Mouse (Mus musculus) heart, adult 8-10 months (tissue): ENCODE measurements around the gene Ift74. TPM values are rescaled to one million over a fixed set of nuclear protein-coding genes. Genes with fewer than 3 reads are reported as not detected.
A peak's percentile ranks its signal among the peaks of the same experiment; 100 is the strongest.
"Not testable (repeated sequence)": the region's sequence is repeated elsewhere in the genome, so short reads cannot be mapped to it uniquely, and the experiment has no call there.

Source experiments
- DNase-seq: peaks from one replicate; pipeline ENCODE4 v3.0.0; 2022; ENCODE audit warnings: low spot score
- total RNA-seq, 4 experiments: library from RNA; stranded (reverse); gene quantifications; 2 replicates each; pipeline ENCODE4 v1.2.4; 2022

The Ift74 gene
- 1 to 10 TPM; 4.5 to 5.8 (median 4.9) TPM for total RNA-seq

DNA sequence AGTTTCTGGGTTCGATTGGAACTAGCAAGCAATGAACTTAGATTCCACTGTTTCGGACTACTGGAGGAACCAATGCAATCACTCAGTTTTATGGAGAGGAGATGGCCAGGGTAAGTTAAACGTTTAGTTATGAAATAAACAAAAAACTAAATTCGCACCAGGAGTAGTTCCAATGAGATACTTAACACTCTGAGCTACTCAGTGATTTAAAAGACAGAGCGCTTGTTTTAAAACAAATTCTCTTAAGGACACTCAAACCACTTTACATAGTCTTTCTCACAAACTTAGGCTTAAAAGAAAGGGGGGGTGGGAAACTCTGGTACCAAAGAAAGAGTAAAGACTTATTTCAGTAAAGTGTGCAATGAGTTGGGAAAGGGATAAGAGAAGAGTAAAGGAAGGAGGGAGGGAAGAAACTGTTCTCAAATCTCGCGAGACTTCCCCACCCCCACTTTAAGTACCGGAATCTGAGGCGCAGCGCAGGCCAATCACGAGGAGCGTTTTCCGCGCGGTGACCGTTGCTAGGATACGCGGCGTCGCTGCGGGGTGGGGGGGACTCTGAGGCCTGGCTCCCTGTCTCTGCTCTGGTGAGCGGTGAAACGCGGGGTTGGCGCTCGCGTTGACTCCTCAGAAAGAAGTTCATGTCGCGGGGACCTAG, at the start of gene Ift74:
Gene Ift74, plus strand, starts transcription at position 520 of the 655 bp plus-strand sequence.
- DNase-seq = peak; percentile 92

- no peak for DNase-seq
These were observed 41.6 kb upstream of the Ift74 start for GRCm38 (mm10) chr4:94572677-94573076.

GRCm38 (mm10) chr4:94591765-94592381, 22.4 kb upstream of the Ift74 start:
- no peak for DNase-seq

DNA sequence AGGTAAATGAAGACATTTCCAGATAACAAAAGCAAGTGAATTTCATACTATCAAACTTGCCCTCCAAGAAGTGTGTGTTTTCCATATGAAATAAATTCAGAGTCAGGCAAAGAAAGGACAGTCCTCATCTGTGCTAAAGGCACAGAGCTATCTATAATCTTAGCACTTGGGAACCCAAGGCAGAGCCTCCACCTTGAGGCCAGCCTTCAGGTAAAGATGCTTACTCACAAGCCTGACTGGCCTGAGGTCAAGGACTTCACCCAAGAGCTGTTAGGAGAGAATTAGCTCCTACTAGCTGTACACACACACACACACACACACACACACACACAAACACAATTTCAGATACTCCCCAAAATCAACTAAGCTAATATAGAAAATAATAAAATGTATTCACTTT, 21.6 kb upstream of the Ift74 start:
- DNase-seq = no peak

GRCm38 (mm10) chr4:94601395-94601794, 12.9 kb upstream of the Ift74 start:
- no peak for DNase-seq

- DNase-seq = no peak
These were observed 11.7 kb upstream of the Ift74 start for GRCm38 (mm10) chr4:94602496-94603030.

DNA sequence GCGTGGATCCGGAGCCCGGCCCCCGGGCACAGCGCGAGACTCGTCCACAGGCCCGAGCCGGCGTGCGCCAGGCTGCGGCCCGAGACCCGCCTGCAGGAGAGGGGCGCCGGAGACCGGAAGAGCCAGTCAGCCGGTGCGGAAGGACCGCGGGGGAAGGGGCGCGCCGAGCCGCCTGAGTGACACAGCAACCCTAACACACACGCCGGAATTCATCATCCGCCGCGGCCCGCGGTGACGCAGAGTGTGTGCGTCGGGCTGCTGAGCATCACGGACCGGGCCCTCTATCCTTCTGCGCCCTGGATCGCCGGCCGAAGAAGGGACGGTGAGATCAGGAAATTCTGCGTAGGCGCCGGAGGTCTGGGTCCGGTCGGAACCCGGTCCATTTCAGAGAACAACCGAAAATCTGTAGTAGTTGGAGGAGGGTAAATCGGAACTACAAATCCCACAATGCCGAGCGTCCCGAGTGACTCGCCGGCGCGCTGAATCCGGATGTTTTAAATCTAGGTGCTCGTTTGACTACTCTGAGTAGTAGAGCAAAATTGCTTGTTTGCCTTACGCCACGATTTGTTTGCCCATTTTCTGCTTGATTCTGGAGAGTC, 11.2 kb upstream of the Ift74 start, which contains the start of gene Plaa:
Gene Plaa, minus strand, starts transcription at position 214 of the 599 bp plus-strand sequence.
- peak; percentile 91 for DNase-seq

DNA sequence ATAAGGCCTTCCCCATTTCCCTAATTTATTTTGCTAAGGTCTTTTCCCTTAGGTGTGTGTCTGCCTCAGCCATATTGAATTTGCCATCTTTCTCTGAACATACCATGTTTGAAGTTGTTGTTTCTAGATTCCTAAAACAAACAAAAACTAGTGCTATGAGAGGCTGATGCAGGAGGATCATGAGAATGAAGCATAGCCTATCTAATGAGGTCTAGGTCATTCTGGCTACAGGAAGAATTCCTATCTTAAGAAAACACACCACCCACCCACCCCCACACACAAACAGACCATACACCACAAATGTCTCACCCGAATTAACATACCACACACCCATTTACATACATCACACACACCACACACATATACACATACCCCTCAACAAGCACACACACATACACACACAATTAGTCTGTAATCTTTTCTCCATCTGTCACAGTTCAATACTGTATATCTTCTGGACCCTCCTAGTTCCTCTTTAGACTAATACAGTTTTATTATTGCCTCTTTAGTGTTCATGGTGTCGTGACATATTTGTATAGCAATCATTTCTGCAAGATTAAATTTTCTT, 9.8 kb upstream of the Ift74 start:
- no peak for DNase-seq

- DNase-seq = no peak
These were observed 8.7 kb upstream of the Ift74 start for GRCm38 (mm10) chr4:94605591-94605990.

GRCm38 (mm10) chr4:94610339-94610738, 4.0 kb upstream of the Ift74 start:
- DNase-seq = no peak

GRCm38 (mm10) chr4:94614627-94615006, 326 bp downstream of the Ift74 start:
- DNase-seq = no peak

DNA sequence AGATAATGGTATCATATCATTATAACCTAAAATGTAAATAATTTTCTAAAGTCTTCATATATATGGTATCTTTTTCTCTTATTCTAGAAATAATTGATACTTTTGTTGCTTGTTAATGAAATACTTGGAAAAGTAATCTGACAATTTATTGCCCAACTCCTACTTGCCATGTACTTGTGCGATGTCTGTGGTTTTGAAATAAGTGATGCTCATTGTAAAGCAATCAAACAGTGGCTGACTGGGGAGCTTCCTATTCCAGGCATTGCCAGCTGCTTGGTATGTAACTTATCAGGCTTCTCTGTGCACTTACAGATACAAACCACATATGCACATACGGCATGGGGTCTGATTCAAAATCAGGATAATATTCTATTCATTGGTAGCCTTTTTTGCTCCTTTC, 5.8 kb downstream of the Ift74 start:
- no peak for DNase-seq

DNA sequence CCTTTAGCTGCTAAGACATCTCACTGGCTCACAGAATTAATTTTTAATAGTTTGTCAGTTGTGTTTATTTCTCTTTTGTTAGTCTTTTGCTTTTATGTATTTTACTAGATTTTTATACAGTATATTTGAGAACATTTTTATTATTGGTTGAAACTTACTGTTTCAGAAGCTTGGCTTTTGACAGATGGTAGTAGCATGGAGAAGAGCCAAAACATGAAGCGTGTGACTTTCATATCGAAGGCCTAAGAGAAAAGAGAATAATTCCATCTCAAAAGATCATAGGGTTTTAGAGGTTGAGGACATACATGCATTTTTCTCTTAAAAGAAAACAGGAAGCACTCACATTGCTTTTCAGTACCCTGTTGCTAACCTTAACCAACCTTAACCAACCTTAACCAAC, 28.9 kb downstream of the Ift74 start:
- DNase-seq = no peak

GRCm38 (mm10) chr4:94649920-94650319, 35.6 kb downstream of the Ift74 start, which contains the start of gene Lrrc19:
Gene Lrrc19, minus strand, starts transcription at chr4:94650144.
- DNase-seq = no peak

- not testable (repeated sequence) for DNase-seq
These were observed 36.3 kb downstream of the Ift74 start for GRCm38 (mm10) chr4:94650426-94651175.

- DNase-seq = peak; percentile 64
These were observed 55.4 kb downstream of the Ift74 start for GRCm38 (mm10) chr4:94669718-94670117.

- DNase-seq = no peak
These were observed 66.4 kb downstream of the Ift74 start for GRCm38 (mm10) chr4:94680662-94681061.

DNA sequence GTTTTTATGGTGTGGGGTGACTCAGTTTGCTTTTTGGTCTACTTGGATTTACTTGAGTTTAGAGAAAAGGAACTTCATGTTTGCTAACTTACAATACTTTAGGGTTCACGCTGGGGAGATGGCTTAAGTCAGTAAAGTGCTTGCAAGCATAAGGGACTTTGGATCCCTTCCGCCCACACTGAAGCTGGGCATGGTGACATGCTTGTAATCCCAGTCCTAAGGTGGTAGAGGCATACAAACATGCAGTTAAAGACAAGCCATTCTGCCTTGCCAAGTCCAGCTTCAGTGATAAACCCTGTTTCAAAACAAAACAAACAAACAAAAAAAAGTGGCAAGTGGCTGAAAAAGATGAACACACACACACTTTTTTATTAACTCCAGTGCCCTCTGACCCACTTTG, 66.9 kb downstream of the Ift74 start:
- no peak for DNase-seq

- no peak for DNase-seq
These were observed 67.7 kb downstream of the Ift74 start for GRCm38 (mm10) chr4:94682029-94682428.

DNA sequence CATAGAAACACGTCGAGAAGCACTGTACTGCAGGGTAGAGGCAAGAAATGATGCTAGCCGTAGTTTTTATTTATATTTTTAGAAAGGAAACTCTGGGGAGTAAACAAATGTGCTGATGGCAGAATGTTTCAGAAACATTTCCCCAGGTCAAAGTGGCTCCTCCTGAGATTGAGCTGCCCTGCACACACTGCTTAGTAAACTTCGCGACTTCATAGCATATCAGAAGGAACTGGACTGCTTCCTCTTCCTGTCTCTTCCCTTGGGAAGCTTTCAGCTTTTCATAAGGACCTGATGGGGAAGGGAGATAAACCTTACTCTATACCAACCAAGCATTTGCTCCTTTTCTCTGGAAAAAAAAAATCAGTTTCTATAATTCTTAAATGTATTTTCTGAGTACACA, 69.0 kb downstream of the Ift74 start:
- peak; percentile 42 for DNase-seq

DNA sequence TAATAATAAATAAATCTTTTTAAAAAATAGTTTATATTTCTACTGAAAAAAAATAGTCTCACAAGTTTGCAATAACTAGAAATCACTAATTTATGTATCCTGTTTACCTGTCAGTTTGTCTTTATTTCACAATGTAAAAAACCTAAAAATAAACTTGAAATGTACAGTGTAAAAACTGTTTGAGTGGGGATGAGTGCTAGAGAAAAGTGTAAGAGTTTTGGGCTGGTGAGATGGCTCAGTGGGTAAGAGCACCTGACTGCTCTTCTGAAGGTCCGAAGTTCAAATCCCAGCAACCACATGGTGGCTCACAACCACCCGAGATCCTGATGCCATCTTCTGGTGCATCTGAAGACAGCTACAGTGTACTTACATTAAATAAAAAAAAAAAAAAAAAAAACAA, 75.5 kb downstream of the Ift74 start:
- DNase-seq = not testable (repeated sequence)

- peak; percentile 9 for DNase-seq
These were observed 76.8 kb downstream of the Ift74 start for GRCm38 (mm10) chr4:94691078-94691477.
